Mouse (Mus musculus): ENCODE results near the gene Scp2. TPM values are rescaled to one million over a fixed set of nuclear protein-coding genes. Genes with fewer than 3 reads are reported as not detected.
A peak's percentile ranks its signal among the peaks of the same experiment; 100 is the strongest.

Gene Scp2
- polyA plus RNA-seq, 1 experiment from 2014 or later = 311 TPM

GRCm38 (mm10) chr4:108055873-108056272, 88.9 kb downstream of the Scp2 start:
- Histone ChIP-seq H3K27me3 (no peaks in the 10 kb centered on the region), H3K4me2 (no peak overlapping the region), H3K27ac (peak overlapping the region; percentile 33; the same call in 1 of the 2 replicates), H3K4me1 (peaks cover 12% of the 10 kb centered on the region), H3K36me3 (peaks cover 50% of the 10 kb centered on the region), H3K9ac (no peak overlapping the region), H3K9me3 (no peaks in the 10 kb centered on the region), H3K4me3 (no peak overlapping the region)
- WGBS = 60% methylated on average over 10 of the region's 10 CpGs
- peak; percentile 82 for ATAC-seq (ENCODE audit: borderline replicate concordance, extremely low read depth, low FRiP score, low TSS enrichment)

- H3K4me3 ChIP-seq = no peak overlapping the region
- H3K4me1 ChIP-seq = peaks cover 8% of the 10 kb centered on the region
- H3K36me3 ChIP-seq = peaks cover 65% of the 10 kb centered on the region
- H3K4me2 ChIP-seq = no peak overlapping the region
- no peak overlapping the region for H3K27ac ChIP-seq
- no peak for ATAC-seq (ENCODE audit: borderline replicate concordance, extremely low read depth, low FRiP score, low TSS enrichment)
- H3K9me3 ChIP-seq = no peaks in the 10 kb centered on the region
- H3K9ac ChIP-seq = no peak overlapping the region
- no peaks in the 10 kb centered on the region for H3K27me3 ChIP-seq
- WGBS = 77% methylated on average over 8 of the region's 8 CpGs
Measured at GRCm38 (mm10) chr4:108052673-108053072, 92.1 kb downstream of the Scp2 start.

GRCm38 (mm10) chr4:108051687-108052274, 93.0 kb downstream of the Scp2 start:
- Histone ChIP-seq H3K27ac (no peak overlapping the region), H3K4me1 (peaks cover 8% of the 10 kb centered on the region), H3K9me3 (no peaks in the 10 kb centered on the region), H3K4me2 (no peak overlapping the region), H3K9ac (no peak overlapping the region), H3K36me3 (peaks cover 72% of the 10 kb centered on the region), H3K4me3 (no peak overlapping the region), H3K27me3 (no peaks in the 10 kb centered on the region)
- no peak for ATAC-seq (ENCODE audit: borderline replicate concordance, extremely low read depth, low FRiP score, low TSS enrichment)
- 84% methylated on average over 10 of the region's 10 CpGs for WGBS

- Histone ChIP-seq H3K4me3 (no peak overlapping the region), H3K9me3 (no peaks in the 10 kb centered on the region), H3K9ac (no peak overlapping the region), H3K27ac (no peak overlapping the region), H3K4me2 (no peak overlapping the region), H3K27me3 (no peaks in the 10 kb centered on the region), H3K36me3 (peaks cover 65% of the 10 kb centered on the region), H3K4me1 (no peaks in the 10 kb centered on the region)
- ATAC-seq (ENCODE audit: borderline replicate concordance, extremely low read depth, low FRiP score, low TSS enrichment) = no peak
- 74% methylated on average over 8 of the region's 8 CpGs for WGBS
Measured at GRCm38 (mm10) chr4:108046136-108046535, 98.7 kb downstream of the Scp2 start.

- no peak for ATAC-seq (ENCODE audit: borderline replicate concordance, extremely low read depth, low FRiP score, low TSS enrichment)
- no peaks in the 10 kb centered on the region for H3K27me3 ChIP-seq
- no peaks in the 10 kb centered on the region for H3K4me1 ChIP-seq
- no peaks in the 10 kb centered on the region for H3K9me3 ChIP-seq
- H3K4me3 ChIP-seq = no peak overlapping the region
- peaks cover 59% of the 10 kb centered on the region for H3K36me3 ChIP-seq
- no peak overlapping the region for H3K4me2 ChIP-seq
- H3K9ac ChIP-seq = no peak overlapping the region
- WGBS = 75% methylated on average over 19 of the region's 19 CpGs
- no peak overlapping the region for H3K27ac ChIP-seq
Measured at GRCm38 (mm10) chr4:108045136-108046107, 99.4 kb downstream of the Scp2 start.

GRCm38 (mm10) chr4:108037027-108037426, 107.8 kb downstream of the Scp2 start:
- Histone ChIP-seq H3K9ac (no peak overlapping the region), H3K4me1 (peaks cover 5% of the 10 kb centered on the region; the same call in 1 of the 2 replicates), H3K4me2 (no peak overlapping the region), H3K27me3 (peaks cover 19% of the 10 kb centered on the region), H3K4me3 (no peak overlapping the region), H3K36me3 (no peaks in the 10 kb centered on the region), H3K9me3 (no peaks in the 10 kb centered on the region), H3K27ac (no peak overlapping the region)
- 79% methylated on average over 8 of the region's 8 CpGs for WGBS
- no peak for ATAC-seq (ENCODE audit: borderline replicate concordance, extremely low read depth, low FRiP score, low TSS enrichment)

GRCm38 (mm10) chr4:108033041-108033764, 111.6 kb downstream of the Scp2 start:
- ATAC-seq (ENCODE audit: borderline replicate concordance, extremely low read depth, low FRiP score, low TSS enrichment) = no peak
- Histone ChIP-seq H3K4me1 (peaks cover 16% of the 10 kb centered on the region; the same call in 1 of the 2 replicates), H3K4me2 (no peak overlapping the region), H3K27ac (no peak overlapping the region), H3K4me3 (no peak overlapping the region), H3K36me3 (no peaks in the 10 kb centered on the region), H3K9me3 (no peaks in the 10 kb centered on the region), H3K9ac (no peak overlapping the region), H3K27me3 (peaks cover 50% of the 10 kb centered on the region)
- WGBS = 79% methylated on average over 8 of the region's 8 CpGs

GRCm38 (mm10) chr4:108032352-108032849, 112.4 kb downstream of the Scp2 start:
- Histone ChIP-seq H3K4me2 (peak overlapping the region; percentile 99), H3K4me1 (peaks cover 16% of the 10 kb centered on the region; the same call in 1 of the 2 replicates), H3K4me3 (peak overlapping the region; percentile 56), H3K27me3 (peaks cover 50% of the 10 kb centered on the region), H3K36me3 (no peaks in the 10 kb centered on the region), H3K9me3 (no peaks in the 10 kb centered on the region), H3K27ac (no peak overlapping the region), H3K9ac (peak overlapping the region; percentile 43; the same call in 1 of the 2 replicates)
- ATAC-seq (ENCODE audit: borderline replicate concordance, extremely low read depth, low FRiP score, low TSS enrichment) = no peak
- WGBS = 32% methylated on average over 11 of the region's 11 CpGs

- Histone ChIP-seq H3K27ac (no peak overlapping the region), H3K4me2 (peak overlapping the region; percentile 99), H3K27me3 (peaks cover 50% of the 10 kb centered on the region), H3K4me3 (peak overlapping the region; percentile 56), H3K9me3 (no peaks in the 10 kb centered on the region), H3K36me3 (no peaks in the 10 kb centered on the region), H3K9ac (peak overlapping the region; percentile 43), H3K4me1 (peaks cover 16% of the 10 kb centered on the region; the same call in 1 of the 2 replicates)
- peak; percentile 51 for ATAC-seq (ENCODE audit: borderline replicate concordance, extremely low read depth, low FRiP score, low TSS enrichment)
- WGBS = under 1% methylated on average over 77 of the region's 86 CpGs
Measured at GRCm38 (mm10) chr4:108031502-108032351, 113.1 kb downstream of the Scp2 start.

GRCm38 (mm10) chr4:108030888-108031501, 113.8 kb downstream of the Scp2 start:
- Histone ChIP-seq H3K27ac (no peak overlapping the region), H3K4me2 (peak overlapping the region; percentile 99), H3K27me3 (peaks cover 50% of the 10 kb centered on the region), H3K9me3 (no peaks in the 10 kb centered on the region), H3K36me3 (no peaks in the 10 kb centered on the region), H3K4me3 (peak overlapping the region; percentile 56), H3K4me1 (peaks cover 16% of the 10 kb centered on the region; the same call in 1 of the 2 replicates), H3K9ac (peak overlapping the region; percentile 43; the same call in 1 of the 2 replicates)
- no peak for ATAC-seq (ENCODE audit: borderline replicate concordance, extremely low read depth, low FRiP score, low TSS enrichment)
- WGBS = 3% methylated on average over 22 of the region's 22 CpGs

Measured in lung, embryonic 15.5 days (tissue).